23 mouse cellular contexts compared by ENCODE assay signal in genomic region chr11:94285886-94286574, GRCm38 (mm10). TPM values are rescaled to one million over a fixed set of nuclear protein-coding genes. Genes with fewer than 3 reads are reported as not detected.
DNase-seq lines count a peak whose midpoint lies in the region; ATAC-seq and TF ChIP-seq lines count a peak whose summit lies in the region.
"Had no signal": no experiment of that assay in that cellular context is flagged by ENCODE, and none has a peak within 500 bp of the region (broad histone marks: within the 10 kb centered on the region; RNA-seq: fewer than 3 reads in every experiment).

No protein-coding gene starts in this region.

- no peak for TF ChIP-seq CTCF in intestine, postnatal 0 days (IDR thresholded peaks at IDR 0.05; ENCODE audit: low read depth)

- H3K9ac ChIP-seq in intestine, postnatal 0 days (ENCODE audit: low read depth, low read length) = no peak overlapping the region
- H3K9ac ChIP-seq in intestine, embryonic 16.5 days (ENCODE audit: low read depth, low read length) = no peak overlapping the region
- H3K9ac ChIP-seq: embryonic facial prominence, embryonic 15.5 days; heart, embryonic 13.5 days; liver, embryonic 15.5 days had no signal

- H3K4me1 ChIP-seq in intestine, postnatal 0 days (replicated peaks; ENCODE audit: control insufficient read depth, insufficient read depth, low read length) = no peaks in the 10 kb centered on the region
- 0 out of 2 replicates have a peak, but pooled peaks cover 3% of the 10 kb centered on the region for H3K4me1 ChIP-seq in intestine, embryonic 16.5 days (ENCODE audit: control insufficient read depth, insufficient read depth, low read length)
- H3K4me1 ChIP-seq: embryonic facial prominence, embryonic 15.5 days; limb, embryonic 10.5 days; midbrain, embryonic 10.5 days had no signal

- H3K27ac ChIP-seq in intestine, postnatal 0 days (ENCODE audit: low read depth, low read length) = peak overlapping the region; percentile 36
- no peak overlapping the region for H3K27ac ChIP-seq in intestine, embryonic 16.5 days (ENCODE audit: low read length)
- H3K27ac ChIP-seq: embryonic facial prominence, embryonic 15.5 days; forebrain, embryonic 10.5 days; heart, embryonic 13.5 days; limb, embryonic 10.5 days; midbrain, embryonic 10.5 days had no signal

- H3K36me3 ChIP-seq in intestine, postnatal 0 days (ENCODE audit: control insufficient read depth, insufficient read depth) = peaks cover 53% of the 10 kb centered on the region
- peaks cover 6% of the 10 kb centered on the region for H3K36me3 ChIP-seq in intestine, embryonic 16.5 days (ENCODE audit: control insufficient read depth, insufficient read depth, low read length)

- no peak overlapping the region for H3K4me3 ChIP-seq in intestine, postnatal 0 days (ENCODE audit: low read depth, low read length)
- no peak overlapping the region for H3K4me3 ChIP-seq in intestine, embryonic 16.5 days (ENCODE audit: low read length)
- H3K4me3 ChIP-seq: embryonic facial prominence, embryonic 15.5 days; forebrain, embryonic 10.5 days; heart, embryonic 13.5 days; limb, embryonic 10.5 days; liver, embryonic 15.5 days; midbrain, embryonic 10.5 days had no signal

- ATAC-seq in intestine, postnatal 0 days = no peak
- no peak for ATAC-seq in intestine, embryonic 16.5 days
- no peak for ATAC-seq in megakaryocyte, adult 5-6 weeks (ENCODE audit: poor library complexity, severe bottlenecking)
- ATAC-seq: CD4-positive, CD25-positive, alpha-beta regulatory T cell, adult 4 months had no signal

- DNase-seq in adrenal gland, postnatal 10 days = peak; percentile 32
- no peak for DNase-seq in adrenal gland, postnatal 36 days
- DNase-seq in brain, adult 2 months (ENCODE audit: low read depth, low spot score) = peak; percentile 25
- peak; percentile 67 for DNase-seq in lung, postnatal 10 days
- DNase-seq in c-Kit-positive CD71-positive TER-119-positive erythroid progenitor cells, embryonic 14.5 days (ENCODE audit: low spot score) = no peak
- DNase-seq: cerebellum, adult 8-10 months; right cerebral cortex, postnatal 4 days had no signal

- H3K9me3 ChIP-seq in intestine, postnatal 0 days (ENCODE audit: control insufficient read depth) = no peaks in the 10 kb centered on the region
- H3K9me3 ChIP-seq in intestine, embryonic 16.5 days (ENCODE audit: control insufficient read depth, low read length) = no peaks in the 10 kb centered on the region
- H3K9me3 ChIP-seq: embryonic facial prominence, embryonic 15.5 days; forebrain, embryonic 10.5 days; heart, embryonic 13.5 days; limb, embryonic 10.5 days; liver, embryonic 15.5 days; midbrain, embryonic 10.5 days had no signal

- WGBS in intestine, postnatal 0 days = 86% methylated on average over 11 of the region's 11 CpGs
- WGBS in intestine, embryonic 16.5 days = 91% methylated on average over 11 of the region's 11 CpGs

- no peak overlapping the region for H3K4me2 ChIP-seq in intestine, postnatal 0 days (replicated peaks; ENCODE audit: low read depth)
- no peak overlapping the region for H3K4me2 ChIP-seq in intestine, embryonic 16.5 days (ENCODE audit: low read depth, low read length)
- H3K4me2 ChIP-seq: embryonic facial prominence, embryonic 15.5 days; heart, embryonic 13.5 days; liver, embryonic 15.5 days had no signal

- H3K27me3 ChIP-seq in intestine, postnatal 0 days (replicated peaks; ENCODE audit: control insufficient read depth, insufficient read depth, low read length) = no peaks in the 10 kb centered on the region
- H3K27me3 ChIP-seq in intestine, embryonic 16.5 days (replicated peaks; ENCODE audit: control insufficient read depth, insufficient read depth, low read length) = no peaks in the 10 kb centered on the region
- H3K27me3 ChIP-seq: embryonic facial prominence, embryonic 15.5 days; heart, embryonic 13.5 days; liver, embryonic 15.5 days had no signal

RNA-seq across cellular contexts. Expression of gene Gm21885, which starts 4.4 kb away (rescaled TPM):
- not detected for total RNA-seq in adrenal gland, postnatal 10 days (2021)
- total RNA-seq in adrenal gland, postnatal 36 days (2021) = not detected
- polyA plus RNA-seq in intestine, postnatal 0 days (2015; fragmentation: Nextera tagmentation; extraction: Ambion mirVana) = 92.5 and 139 TPM in 2 replicates
- 92.1 and 137 TPM in 2 replicates for polyA plus RNA-seq in intestine, embryonic 16.5 days (2015; fragmentation: Nextera tagmentation; extraction: Ambion mirVana)
- not detected in 2 replicates for total RNA-seq in megakaryocyte, adult 5-6 weeks (2015)
- not detected in 2 replicates for total RNA-seq in megakaryocyte, adult 5-6 weeks (2017)
- total RNA-seq: adrenal gland, adult 18-20 months; gastrocnemius, postnatal 4 days; layer of hippocampus, adult 8-10 months; left cerebral cortex, adult 18-20 months; MEL had no signal
- polyA plus RNA-seq: cortical plate, adult 2 months; embryonic facial prominence, embryonic 15.5 days; forebrain, embryonic 10.5 days; heart, embryonic 13.5 days; limb, embryonic 10.5 days; liver, embryonic 15.5 days; midbrain, embryonic 10.5 days had no signal

RNA-seq across cellular contexts. Expression of gene Luc7l3, which starts 35.8 kb away (rescaled TPM):
- 10 to 100 TPM; 48.8 to 77.4 TPM for total RNA-seq in adrenal gland, postnatal 10 days (2021)
- 10 to 100 TPM; 59.5 to 69.8 TPM for total RNA-seq in adrenal gland, postnatal 36 days (2021)
- polyA plus RNA-seq in intestine, postnatal 0 days (2015; fragmentation: Nextera tagmentation; extraction: Ambion mirVana) = 52.4 and 60.1 TPM in 2 replicates
- polyA plus RNA-seq in intestine, embryonic 16.5 days (2015; fragmentation: Nextera tagmentation; extraction: Ambion mirVana) = 65.5 and 74.6 TPM in 2 replicates
- total RNA-seq in megakaryocyte, adult 5-6 weeks (2015) = 115 and 130 TPM in 2 replicates
- total RNA-seq in megakaryocyte, adult 5-6 weeks (2017) = 283 and 293 TPM in 2 replicates

RNA-seq across cellular contexts. Expression of gene Wfikkn2, which starts 40.2 kb away (rescaled TPM):
- total RNA-seq in adrenal gland, postnatal 10 days (2021) = 1 to 10 TPM in 1 of 2 experiments, under 1 TPM in 1; 0.63 to 1.1 TPM
- 1 to 10 TPM in 1 of 2 experiments, under 1 TPM in 1; 0.46 to 1.3 TPM for total RNA-seq in adrenal gland, postnatal 36 days (2021)
- polyA plus RNA-seq in intestine, postnatal 0 days (2015; fragmentation: Nextera tagmentation; extraction: Ambion mirVana) = 0.50 and 0.66 TPM in 2 replicates
- polyA plus RNA-seq in intestine, embryonic 16.5 days (2015; fragmentation: Nextera tagmentation; extraction: Ambion mirVana) = 1.8 and 2.2 TPM in 2 replicates
- total RNA-seq in megakaryocyte, adult 5-6 weeks (2015) = not detected in 2 replicates
- total RNA-seq in megakaryocyte, adult 5-6 weeks (2017) = not detected in 2 replicates
- total RNA-seq: MEL had no signal

RNA-seq across cellular contexts. Expression of gene Ankrd40, which starts 41.8 kb away (rescaled TPM):
- total RNA-seq in adrenal gland, postnatal 10 days (2021) = 100 to 1,000 TPM; 110 to 130 TPM
- 100 to 1,000 TPM; 132 to 151 TPM for total RNA-seq in adrenal gland, postnatal 36 days (2021)
- polyA plus RNA-seq in intestine, postnatal 0 days (2015; fragmentation: Nextera tagmentation; extraction: Ambion mirVana) = 18.0 and 19.6 TPM in 2 replicates
- 11.8 and 11.9 TPM in 2 replicates for polyA plus RNA-seq in intestine, embryonic 16.5 days (2015; fragmentation: Nextera tagmentation; extraction: Ambion mirVana)
- total RNA-seq in megakaryocyte, adult 5-6 weeks (2015) = 22.6 and 24.8 TPM in 2 replicates
- 64.7 and 74.1 TPM in 2 replicates for total RNA-seq in megakaryocyte, adult 5-6 weeks (2017)

Comparison
In these comparisons a context has a peak if more than half of its experiments do, and no peak if none do; other contexts are left out.
1. DNase-seq: peak in adrenal gland, postnatal 10 days (single experiment), brain, adult 2 months (single experiment) and lung, postnatal 10 days (single experiment); none in adrenal gland, postnatal 36 days (0 of 2) and c-Kit-positive CD71-positive TER-119-positive erythroid progenitor cells, embryonic 14.5 days (single experiment).